Mouse (Mus musculus): ENCODE results near the gene Ppfibp2.

DNA sequence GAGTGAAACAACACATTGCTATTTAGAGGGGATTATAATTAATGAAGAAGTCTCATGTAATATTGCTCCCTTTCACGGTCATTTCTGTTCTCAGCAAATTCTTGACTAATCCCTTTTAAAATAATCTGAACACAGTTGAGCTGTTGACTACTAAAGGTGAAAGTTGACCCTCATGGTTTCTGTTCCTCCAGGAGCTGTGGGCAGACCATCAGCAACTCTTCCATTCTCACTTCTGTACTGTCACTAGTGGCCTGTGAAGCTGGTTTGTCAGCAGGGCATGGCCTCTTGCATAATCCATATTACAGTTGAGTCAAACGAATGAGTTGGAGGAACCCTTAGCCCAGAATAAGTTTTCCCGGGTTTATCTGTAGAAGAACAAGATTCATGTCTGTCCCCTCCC lies 88.6 kb downstream of the Ppfibp2 start:
- TF ChIP-seq CTCF (IDR thresholded peaks at IDR 0.05; ENCODE audit: control insufficient read depth, insufficient read depth, insufficient read length) (no peak), MAX (IDR thresholded peaks at IDR 0.05) (no peak), USF1 (IDR thresholded peaks at IDR 0.05; ENCODE audit: low read depth) (no peak), MYOD1 (IDR thresholded peaks at IDR 0.05; ENCODE audit: control insufficient read depth, insufficient read length, low read depth) (no peak), CEBPB (IDR thresholded peaks at IDR 0.05; ENCODE audit: low read depth) (no peak), MYOG (IDR thresholded peaks at IDR 0.05; ENCODE audit: control insufficient read depth, extremely low read depth, insufficient read length) (no peak)
